Mouse (Mus musculus) MEL (cell line): ENCODE data around the gene Trpm3.

Source experiments
- CTCF ChIP-seq, 3 experiments: IDR thresholded peaks in 2 of 3; conservative IDR thresholded peaks in 1 of 3; 2 replicates each; pipeline ENCODE4 v1.5.1; 2011 to 2012; ENCODE audit warnings: low read length in 3 of 3, low read depth in 2 of 3, mild to moderate bottlenecking in 2 of 3, improper control_type of control experiment in 1 of 3, inconsistent platforms in 1 of 3, mixed read lengths in 1 of 3, moderate library complexity in 1 of 3; ENCODE audit not compliant: control insufficient read depth in 1 of 3, insufficient read depth in 1 of 3, poor library complexity in 1 of 3, severe bottlenecking in 1 of 3
- E2F4 ChIP-seq: IDR thresholded peaks from 2 replicates; pipeline ENCODE4 v1.6.1; 2011; ENCODE audit warnings: low read depth, low read length, improper control_type of control experiment, borderline replicate concordance
- JUND ChIP-seq: IDR thresholded peaks from 2 replicates; pipeline ENCODE4 v1.6.1; 2011; ENCODE audit warnings: low read depth, mild to moderate bottlenecking, improper control_type of control experiment, low read length
- TCF12 ChIP-seq: IDR thresholded peaks from 2 replicates; pipeline ENCODE4 v1.6.1; 2014; ENCODE audit warnings: low read depth, mild to moderate bottlenecking, inconsistent platforms, low read length, improper control_type of control experiment, moderate library complexity

GRCm38 (mm10) chr19:22883744-22884317 is 745.0 kb downstream of the Trpm3 start:
- TF ChIP-seq E2F4 (no peak), JUND (no peak), CTCF (IDR thresholded peaks at IDR 0.05 in 2 of 3, conservative IDR thresholded peaks at IDR 0.05 in 1 of 3; ENCODE audit: control insufficient read depth in 1 of 3, insufficient read depth in 1 of 3, low read depth in 2 of 3, low read length in 3 of 3, poor library complexity in 1 of 3, severe bottlenecking in 1 of 3) (peak; percentile 35 to 66 (median 56)), TCF12 (no peak)
